Mouse (Mus musculus) ES-E14 (cell line): ENCODE results near the gene Ralgds.

Source experiments
- HCFC1 ChIP-seq: IDR thresholded peaks from 2 replicates; pipeline ENCODE4 v1.6.1; 2012; ENCODE audit warnings: low read length, inconsistent platforms, borderline replicate concordance; ENCODE audit not compliant: insufficient read depth
- MAFK ChIP-seq: IDR thresholded peaks from 2 replicates; pipeline ENCODE4 v1.6.1; 2014; ENCODE audit warnings: mild to moderate bottlenecking, low read depth, low read length, inconsistent platforms; ENCODE audit not compliant: insufficient read depth

DNA sequence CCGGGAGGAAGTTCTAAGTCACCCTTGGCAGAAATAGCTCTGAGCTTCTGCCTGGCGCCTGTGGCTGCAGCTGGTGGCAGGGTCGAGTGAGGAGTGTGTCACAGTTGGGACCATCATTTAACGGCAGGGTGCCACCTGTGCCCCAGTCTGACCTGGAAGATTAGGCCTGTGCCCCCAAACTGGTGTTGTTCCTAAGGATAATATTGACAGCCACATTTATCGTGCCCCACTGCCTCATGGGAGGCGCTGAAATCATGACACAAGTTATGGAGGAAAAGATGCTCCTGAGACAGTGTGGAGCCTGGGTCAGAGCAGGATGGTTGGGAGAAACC, 86.6 kb downstream of the Ralgds start:
- no peak for TF ChIP-seq HCFC1
- no peak for TF ChIP-seq MAFK
